11 mouse cellular contexts compared by ENCODE assay signal in genomic region chr2:59697123-59697522, GRCm38 (mm10).
DNase-seq lines count a peak whose midpoint lies in the region; ATAC-seq and TF ChIP-seq lines count a peak whose summit lies in the region.
"Had no signal": no experiment of that assay in that cellular context is flagged by ENCODE, and none has a peak within 500 bp of the region (broad histone marks: within the 10 kb centered on the region; RNA-seq: fewer than 3 reads in every experiment).

No protein-coding gene starts in this region.

- no peaks in the 10 kb centered on the region for H3K9me3 ChIP-seq in heart, embryonic 15.5 days (replicated peaks)
- H3K9me3 ChIP-seq in E14TG2a.4 (ENCODE audit: low read length) = no peaks in the 10 kb centered on the region
- no peaks in the 10 kb centered on the region for H3K9me3 ChIP-seq in embryonic facial prominence, embryonic 15.5 days (replicated peaks)
- H3K9me3 ChIP-seq in limb, embryonic 10.5 days (replicated peaks) = no peaks in the 10 kb centered on the region

- peaks cover 35% of the 10 kb centered on the region for H3K4me1 ChIP-seq in heart, embryonic 15.5 days (replicated peaks)
- peaks cover 75% of the 10 kb centered on the region for H3K4me1 ChIP-seq in E14TG2a.4 (replicated peaks; ENCODE audit: low read depth, low read length)
- H3K4me1 ChIP-seq in embryonic facial prominence, embryonic 15.5 days = peaks cover 33% of the 10 kb centered on the region
- H3K4me1 ChIP-seq in limb, embryonic 10.5 days = peaks cover 65% of the 10 kb centered on the region

- H3K27ac ChIP-seq in heart, embryonic 15.5 days = peak overlapping the region; percentile 56
- H3K27ac ChIP-seq in embryonic facial prominence, embryonic 15.5 days (replicated peaks) = peak overlapping the region; percentile 78; the same call in 1 of the 2 replicates
- H3K27ac ChIP-seq in limb, embryonic 10.5 days = peak overlapping the region; percentile 81

- ATAC-seq in heart, embryonic 15.5 days (replicated peaks; ENCODE audit: insufficient number of reproducible peaks, insufficient read depth, low FRiP score, low read depth) = no peak
- ATAC-seq in embryonic facial prominence, embryonic 15.5 days (ENCODE audit: insufficient number of reproducible peaks, low FRiP score, low TSS enrichment, low read depth) = no peak

- 0 out of 2 replicates have a peak, but pooled peaks cover 5% of the 10 kb centered on the region for H3K36me3 ChIP-seq in heart, embryonic 15.5 days
- H3K36me3 ChIP-seq in E14TG2a.4 (ENCODE audit: insufficient read depth, low read length) = peaks cover 28% of the 10 kb centered on the region
- H3K36me3 ChIP-seq in embryonic facial prominence, embryonic 15.5 days = no peaks in the 10 kb centered on the region
- H3K36me3 ChIP-seq in limb, embryonic 10.5 days = peaks cover 31% of the 10 kb centered on the region

- H3K4me2 ChIP-seq in heart, embryonic 15.5 days = no peak overlapping the region
- H3K4me2 ChIP-seq in embryonic facial prominence, embryonic 15.5 days (replicated peaks) = no peak overlapping the region

- no peak for TF ChIP-seq CTCF in E14TG2a.4 (conservative IDR thresholded peaks at IDR 0.05; ENCODE audit: low read length)

- no peaks in the 10 kb centered on the region for H3K27me3 ChIP-seq in heart, embryonic 15.5 days
- no peaks in the 10 kb centered on the region for H3K27me3 ChIP-seq in E14TG2a.4 (ENCODE audit: insufficient read depth, low read length)
- H3K27me3 ChIP-seq in embryonic facial prominence, embryonic 15.5 days = no peaks in the 10 kb centered on the region
- no peaks in the 10 kb centered on the region for H3K27me3 ChIP-seq in limb, embryonic 10.5 days (ENCODE audit: low read depth, poor library complexity, severe bottlenecking)

- 81% methylated on average over 3 of the region's 3 CpGs for WGBS in heart, embryonic 15.5 days
- 78% methylated on average over 3 of the region's 3 CpGs for WGBS in embryonic facial prominence, embryonic 15.5 days
- 80% methylated on average over 3 of the region's 3 CpGs for WGBS in limb, embryonic 10.5 days

- no peak overlapping the region for H3K4me3 ChIP-seq in heart, embryonic 15.5 days
- H3K4me3 ChIP-seq in E14TG2a.4 (replicated peaks; ENCODE audit: low read length) = peak overlapping the region; percentile 56; the same call in 1 of the 2 replicates
- no peak overlapping the region for H3K4me3 ChIP-seq in embryonic facial prominence, embryonic 15.5 days (replicated peaks)
- H3K4me3 ChIP-seq in limb, embryonic 10.5 days = no peak overlapping the region

- no peak for DNase-seq in heart, postnatal 10 days
- DNase-seq in limb, embryonic 10.5 days (ENCODE audit: low spot score) = no peak
- no peak for DNase-seq in frontal cortex, postnatal 14 days (ENCODE audit: low spot score in 2 of 2)
- DNase-seq in spleen, postnatal 10 days (ENCODE audit: low spot score in 2 of 2) = no peak
- DNase-seq in left cerebral cortex, postnatal 36 days (ENCODE audit: low spot score in 2 of 2) = no peak
- DNase-seq: cerebellum, adult 8-10 months; layer of hippocampus, postnatal 36 days; lung, postnatal 10 days had no signal

- intact Hi-C loops in heart, postnatal 10 days (cut with DNase I) = no loop called here
- intact Hi-C loops in left cerebral cortex, postnatal 36 days (cut with DNase I) = no loop called here

- no peak overlapping the region for H3K9ac ChIP-seq in heart, embryonic 15.5 days
- no peak overlapping the region for H3K9ac ChIP-seq in embryonic facial prominence, embryonic 15.5 days
